In the genomic region with DNA sequence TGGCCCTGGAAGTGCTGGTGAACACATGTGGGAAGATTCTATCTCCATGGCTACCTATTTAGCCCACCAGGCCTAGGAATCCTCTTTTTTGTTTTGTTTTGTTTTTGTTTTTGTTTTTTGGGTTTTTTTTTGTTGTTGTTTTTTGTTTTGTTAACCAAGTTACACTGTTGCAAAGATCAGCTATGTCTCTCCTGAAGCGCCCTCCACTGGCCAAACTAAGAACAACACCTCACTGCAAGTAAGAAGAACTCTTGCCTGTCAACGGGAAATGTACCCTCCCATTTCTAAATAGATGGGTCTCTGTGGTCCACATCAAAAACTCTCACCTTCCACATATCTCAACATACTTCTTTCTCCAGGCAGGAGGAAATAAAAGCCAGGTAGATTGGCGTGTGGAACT, we compare ENCODE assay signal across 9 mouse cellular contexts. TPM values are rescaled to one million over a fixed set of nuclear protein-coding genes. Genes with fewer than 3 reads are reported as not detected.
DNase-seq lines count a peak whose midpoint lies in the region; TF ChIP-seq lines count a peak whose summit lies in the region.
"Had no signal": no experiment of that assay in that cellular context is flagged by ENCODE, and none has a peak within 500 bp of the region (broad histone marks: within the 10 kb centered on the region; RNA-seq: fewer than 3 reads in every experiment).

No protein-coding gene starts in this region.

- no peak overlapping the region for H3K4me3 ChIP-seq in thymus, adult 2 months (ENCODE audit: control insufficient read depth, insufficient read depth, low read length)

- DNase-seq in gastrocnemius, postnatal 10 days = peak; percentile 58
- DNase-seq in gastrocnemius, postnatal 25 days = no peak
- peak; percentile 31 for DNase-seq in thymus, adult 2 months
- no peak for DNase-seq in thymus, adult 18-20 months
- peak; percentile 38 for DNase-seq in cerebellum, adult 9-11 months
- DNase-seq in kidney, postnatal 25 days = peak; percentile 65 to 83
- peak; percentile 36 for DNase-seq in naive thymus-derived CD4-positive, alpha-beta T cell, adult 2 months (ENCODE audit: low read depth)
- DNase-seq in Muller cell, postnatal 12 days (ENCODE audit: inconsistent ontology term) = no peak

- TF ChIP-seq POLR2A in thymus, adult 2 months (IDR thresholded peaks at IDR 0.05; ENCODE audit: control insufficient read depth, extremely low read depth, insufficient read depth, low read length, poor library complexity) = no peak

- H3K27me3 ChIP-seq in thymus, adult 2 months (ENCODE audit: control insufficient read depth, insufficient read depth, low read length) = peaks cover 14% of the 10 kb centered on the region; the same call in 1 of the 2 replicates

- H3K27ac ChIP-seq in thymus, adult 2 months (ENCODE audit: control insufficient read depth, insufficient read depth, low read length) = no peak overlapping the region
- H3K27ac ChIP-seq: hindbrain, embryonic 15.5 days had no signal

- H3K4me1 ChIP-seq in thymus, adult 2 months (replicated peaks; ENCODE audit: control insufficient read depth, insufficient read depth, low read length) = 0 out of 2 replicates have a peak, but pooled peaks cover 5% of the 10 kb centered on the region

- WGBS in thymus, adult 2 months = 10% methylated on average over 3 of the region's 3 CpGs

- no peaks in the 10 kb centered on the region for H3K36me3 ChIP-seq in thymus, adult 2 months (ENCODE audit: control insufficient read depth, insufficient read depth, low read length)
- H3K36me3 ChIP-seq: hindbrain, embryonic 15.5 days had no signal

- no peak for TF ChIP-seq CTCF in thymus, adult 2 months (IDR thresholded peaks at IDR 0.05; ENCODE audit: borderline replicate concordance, control insufficient read depth, extremely low read depth, insufficient read depth, low read length, poor library complexity)

RNA-seq across cellular contexts. Expression of a gene that starts 8.7 kb away (rescaled TPM):
- not detected for total RNA-seq in gastrocnemius, postnatal 10 days (2021)
- not detected for total RNA-seq in gastrocnemius, postnatal 25 days (2021)
- 1.0 and 1.5 TPM in 2 replicates for polyA plus RNA-seq in thymus, adult 2 months (2012; rRNA removed)

RNA-seq across cellular contexts. Expression of a gene that starts 16.5 kb away (rescaled TPM):
- total RNA-seq in gastrocnemius, postnatal 10 days (2021) = not detected
- total RNA-seq in gastrocnemius, postnatal 25 days (2021) = not detected
- polyA plus RNA-seq in thymus, adult 2 months (2012; rRNA removed) = 0.24 and 0.26 TPM in 2 replicates

RNA-seq across cellular contexts. Expression of a gene that starts 33.7 kb away (rescaled TPM):
- total RNA-seq in gastrocnemius, postnatal 10 days (2021) = not detected
- total RNA-seq in gastrocnemius, postnatal 25 days (2021) = not detected
- 0.48 and 0.69 TPM in 2 replicates for polyA plus RNA-seq in thymus, adult 2 months (2012; rRNA removed)

RNA-seq across cellular contexts. Expression of a gene that starts 47.0 kb away (rescaled TPM):
- under 1 TPM; 0.52 to 0.56 TPM for total RNA-seq in gastrocnemius, postnatal 10 days (2021)
- not detected for total RNA-seq in gastrocnemius, postnatal 25 days (2021)
- polyA plus RNA-seq in thymus, adult 2 months (2012; rRNA removed) = 0.31 and 0.34 TPM in 2 replicates

RNA-seq across cellular contexts. Expression of a gene that starts 49.8 kb away (rescaled TPM):
- total RNA-seq in gastrocnemius, postnatal 10 days (2021) = under 1 TPM; 0.16 to 0.23 TPM
- total RNA-seq in gastrocnemius, postnatal 25 days (2021) = under 1 TPM in 1 of 2 experiments, not detected in 1; 0.15 TPM
- polyA plus RNA-seq in thymus, adult 2 months (2012; rRNA removed) = 0.75 and 0.94 TPM in 2 replicates

Comparison
In these comparisons a context has a peak if more than half of its experiments do, and no peak if none do; other contexts are left out.
1. DNase-seq: peak in gastrocnemius, postnatal 10 days (single experiment), thymus, adult 2 months (single experiment), cerebellum, adult 9-11 months (single experiment), kidney, postnatal 25 days (2 of 2) and naive thymus-derived CD4-positive, alpha-beta T cell, adult 2 months (single experiment); none in gastrocnemius, postnatal 25 days (single experiment), thymus, adult 18-20 months (0 of 2) and Muller cell, postnatal 12 days (single experiment).